1 mouse cellular context compared by ENCODE assay signal in genomic region chr3:88950576-88951326, GRCm38 (mm10).
A peak's percentile ranks its signal among the peaks of the same experiment; 100 is the strongest.
TF ChIP-seq lines count a peak whose summit lies in the region.

Ash1l (plus strand) TSS chr3:88950622.
Dap3 (minus strand) TSS chr3:88951181.

TF ChIP-seq in CH12.LX, 34 proteins besides CTCF, POLR2A, EP300 and RAD21 (continued from another document):
- TF ChIP-seq NRF1 (IDR thresholded peaks at IDR 0.05; ENCODE audit: low read depth, low read length), result no peak; the same call in 1 of the 2 replicates
- peak; percentile 78 for TF ChIP-seq SIN3A (IDR thresholded peaks at IDR 0.05; ENCODE audit: low read length)
- no peak for TF ChIP-seq USF2 (conservative IDR thresholded peaks at IDR 0.05; ENCODE audit: low read depth, low read length)
- no peak; the same call in 1 of the 2 replicates for TF ChIP-seq UBTF (IDR thresholded peaks at IDR 0.05; ENCODE audit: low read depth, low read length)
- no peak for TF ChIP-seq POLR2AphosphoS2 (IDR thresholded peaks at IDR 0.05; ENCODE audit: low read depth, low read length)
- peak; percentile 84 for TF ChIP-seq CHD2 (IDR thresholded peaks at IDR 0.05; ENCODE audit: low read length)
- TF ChIP-seq USF1 (IDR thresholded peaks at IDR 0.05; ENCODE audit: low read depth, low read length), result no peak
- TF ChIP-seq ETS1 (conservative IDR thresholded peaks at IDR 0.05; ENCODE audit: low read depth, low read length), result 0 out of 2 replicates have a peak, but pooled peaks have one; percentile 12
- TF ChIP-seq CHD1 (IDR thresholded peaks at IDR 0.05; ENCODE audit: low read depth, low read length), result peak; percentile 69; the same call in 1 of the 2 replicates
- peak; percentile 53; the same call in 1 of the 2 replicates for TF ChIP-seq IRF4 (IDR thresholded peaks at IDR 0.05; ENCODE audit: low read depth, low read length)
- TF ChIP-seq E2F4 (IDR thresholded peaks at IDR 0.05; ENCODE audit: insufficient replicate concordance, low read depth, low read length), result no peak
- no peak for TF ChIP-seq TBP (conservative IDR thresholded peaks at IDR 0.05; ENCODE audit: low read depth, low read length)
- TF ChIP-seq NELFE (IDR thresholded peaks at IDR 0.05; ENCODE audit: low read depth, low read length), result peak; percentile 53
- TF ChIP-seq BHLHE40 (IDR thresholded peaks at IDR 0.05; ENCODE audit: low read depth, low read length), result 0 out of 2 replicates have a peak, but pooled peaks have one; percentile 23
- TF ChIP-seq ZC3H11A (IDR thresholded peaks at IDR 0.05; ENCODE audit: low read depth, low read length), result no peak
- no peak for TF ChIP-seq ZNF384 (IDR thresholded peaks at IDR 0.05; ENCODE audit: low read depth, low read length)
- peak; percentile 59 for TF ChIP-seq HCFC1 (IDR thresholded peaks at IDR 0.05; ENCODE audit: low read depth, low read length)
- TF ChIP-seq TCF12 (IDR thresholded peaks at IDR 0.05; ENCODE audit: low read depth, low read length), result peak; percentile 58
TF ChIP-seq in CH12.LX: peak in this region for 12.
